Mouse (Mus musculus): ENCODE measurements around the gene Gm21788.
"Not testable (repeated sequence)": the region's sequence is repeated elsewhere in the genome, so short reads cannot be mapped to it uniquely, and the experiment has no call there.

The Gm21788 gene

DNA sequence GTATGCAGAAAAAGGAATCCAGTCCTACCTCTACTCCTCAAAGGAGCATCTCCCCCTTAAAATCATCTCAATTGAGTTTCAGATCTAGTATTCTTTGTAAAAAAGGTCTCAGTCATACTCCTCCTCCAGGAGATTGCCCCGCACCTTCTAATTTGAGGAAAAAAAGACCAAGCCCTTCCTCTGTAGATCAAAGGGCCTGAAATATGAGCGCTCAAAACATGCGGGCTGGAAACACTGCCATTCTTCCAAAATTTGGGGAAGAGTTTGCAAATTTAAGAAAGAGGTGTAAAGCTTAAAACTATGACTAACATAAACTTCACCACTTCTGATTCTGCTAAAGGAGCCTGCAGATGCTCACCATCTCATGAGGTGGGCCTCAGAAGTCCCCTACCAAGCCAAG is at the start of gene Gm21788:
TSS of gene Gm21788 (plus strand) at position 301 of the 400 bp plus-strand sequence.
- not testable (repeated sequence) for DNase-seq (ENCODE audit: low spot score)
